Mouse (Mus musculus): ENCODE data around the gene Krtcap3.

The Krtcap3 gene

GRCm38 (mm10) chr5:31240637-31241521 is 10.6 kb upstream of the Krtcap3 start, which contains the start of the genes Nrbp1 and Gm9970:
Nrbp1 (plus strand) TSS chr5:31240864.
Gm9970 (minus strand) TSS chr5:31241232.
- ChIA-PET CTCF (interaction anchor here in 3 of 4 experiments (0.5 to 1.6 kb wide), 6 partner anchors 12 to 219 kb away, joined by 3 to 9 read pairs (median 6); partner anchors contain the start of genes Atraid (in 1 of the 3) and Ppm1g (in 1 of the 3)), POLR2A (interaction anchor here in 3 of 4 experiments (0.6 to 3.0 kb wide), 27 partner anchors 8 to 407 kb away, joined by 3 to 30 read pairs (median 3); partner anchors contain the start of genes Cad (in 2 of the 3), Gm29609 (in 2 of the 3), Gtf3c2 (in 2 of the 3) and Krtcap3 (in 2 of the 3))

GRCm38 (mm10) chr5:31241522-31242034 is 9.9 kb upstream of the Krtcap3 start:
- POLR2A ChIA-PET: interaction anchor here (0.5 to 3.0 kb wide), 26 partner anchors 9 to 1183 kb away, joined by 3 to 30 read pairs (median 3); partner anchors contain the start of genes Krtcap3 (in 2 of the 4), Ppm1g (in 2 of the 4), Adgrf3 (in 1 of the 4) and Atraid (in 1 of the 4)
- CTCF ChIA-PET: interaction anchor here in 2 of 4 experiments (0.6 to 1.6 kb wide), 5 partner anchors 12 to 193 kb away, joined by 3 to 9 read pairs (median 5); partner anchors contain the start of genes Atraid (in 1 of the 2) and Ppm1g (in 1 of the 2)

- CTCF ChIA-PET: interaction anchor here in 1 of 4 experiments (1.4 to 1.6 kb wide), 3 partner anchors 11 to 86 kb away, joined by 3 to 9 read pairs (median 6); partner anchors contain the start of gene Ppm1g
Observed at GRCm38 (mm10) chr5:31242191-31242590, 9.3 kb upstream of the Krtcap3 start.

GRCm38 (mm10) chr5:31250716-31251115 is 775 bp upstream of the Krtcap3 start:
- CTCF ChIA-PET: interaction anchor here in 1 of 4 experiments (0.7 kb wide), 1 partner anchor 346 kb away, joined by 3 read pairs; the partner anchor contains the start of gene Mrpl33

More at GRCm38 (mm10) chr5:31242191-31242590, 9.3 kb upstream of the Krtcap3 start:
- POLR2A ChIA-PET: interaction anchor here (0.5 to 3.0 kb wide), 15 partner anchors 9 to 1263 kb away, joined by 3 to 30 read pairs (median 4); partner anchors contain the start of genes Krtcap3 (in 2 of the 4), Atraid (in 1 of the 4), Eif2b4 (in 1 of the 4) and Mpv17 (in 1 of the 4)

GRCm38 (mm10) chr5:31252151-31252550 is 660 bp downstream of the Krtcap3 start:
- ChIA-PET CTCF (interaction anchor here in 1 of 4 experiments (1.2 to 1.8 kb wide), 2 partner anchors 9 to 11 kb away, joined by 3 to 6 read pairs; partner anchors contain the start of genes Gm9970 and Nrbp1), POLR2A (interaction anchor here in 2 of 4 experiments (0.7 to 5.8 kb wide), 10 partner anchors 8 to 125 kb away, joined by 3 to 30 read pairs (median 4); partner anchors contain the start of genes Gm9970 (in 2 of the 2) and Nrbp1 (in 2 of the 2))

More at GRCm38 (mm10) chr5:31250716-31251115, 775 bp upstream of the Krtcap3 start:
- POLR2A ChIA-PET: interaction anchor here in 3 of 4 experiments (0.8 to 5.8 kb wide), 8 partner anchors 8 to 157 kb away, joined by 3 to 30 read pairs (median 4); partner anchors contain the start of genes Gm9970 (in 2 of the 3), Nrbp1 (in 2 of the 3), Gm29609 (in 1 of the 3) and Gtf3c2 (in 1 of the 3)

- POLR2A ChIA-PET: interaction anchor here in 3 of 4 experiments (0.6 to 5.8 kb wide), 11 partner anchors 9 to 202 kb away, joined by 3 to 30 read pairs (median 5); partner anchors contain the start of genes Gm9970 (in 2 of the 3) and Nrbp1 (in 2 of the 3)
- CTCF ChIA-PET: interaction anchor here in 1 of 4 experiments (1.2 to 1.8 kb wide), 5 partner anchors 9 to 75 kb away, joined by 3 to 6 read pairs (median 4); partner anchors contain the start of genes Gm9970 and Nrbp1
Observed at GRCm38 (mm10) chr5:31252795-31253545, 1.5 kb downstream of the Krtcap3 start.

- ChIA-PET POLR2A (interaction anchor here in 2 of 4 experiments (1.3 to 5.8 kb wide), 4 partner anchors 12 to 32 kb away, joined by 5 to 30 read pairs (median 16); partner anchors contain the start of genes Gm9970 (in 2 of the 2) and Nrbp1 (in 2 of the 2)), CTCF (interaction anchor here in 1 of 4 experiments (1.2 to 1.8 kb wide), 4 partner anchors 8 to 74 kb away, joined by 3 to 6 read pairs (median 4); partner anchors contain the start of genes Gm9970 and Nrbp1)
Observed at GRCm38 (mm10) chr5:31253806-31254205, 2.3 kb downstream of the Krtcap3 start.

- ChIA-PET CTCF (interaction anchor here in 1 of 4 experiments (1.5 kb wide), 1 partner anchor 74 kb away, joined by 4 read pairs; no protein-coding TSS in a partner anchor), POLR2A (interaction anchor here in 1 of 4 experiments (1.4 to 5.8 kb wide), 2 partner anchors 13 to 33 kb away, joined by 3 to 30 read pairs; partner anchors contain the start of genes Gm9970 and Nrbp1)
Observed at GRCm38 (mm10) chr5:31254452-31254851, 3.0 kb downstream of the Krtcap3 start.

GRCm38 (mm10) chr5:31254901-31255300 is 3.4 kb downstream of the Krtcap3 start:
- CTCF ChIA-PET: no interaction called here
- POLR2A ChIA-PET: interaction anchor here in 1 of 4 experiments (1.4 to 5.8 kb wide), 2 partner anchors 14 to 34 kb away, joined by 3 to 30 read pairs; partner anchors contain the start of genes Gm9970 and Nrbp1

- POLR2A ChIA-PET: interaction anchor here in 3 of 4 experiments (0.5 to 1.4 kb wide), 5 partner anchors 34 to 294 kb away, joined by 3 to 4 read pairs (median 3); no protein-coding TSS in a partner anchor
- CTCF ChIA-PET: interaction anchor here in 1 of 4 experiments (0.6 kb wide), 1 partner anchor 1048 kb away, joined by 7 read pairs; no protein-coding TSS in a partner anchor
Observed at GRCm38 (mm10) chr5:31255381-31255780, 3.9 kb downstream of the Krtcap3 start.

GRCm38 (mm10) chr5:31255971-31256370 is 4.5 kb downstream of the Krtcap3 start:
- ChIA-PET CTCF (interaction anchor here in 1 of 4 experiments (0.6 kb wide), 1 partner anchor 1048 kb away, joined by 7 read pairs; no protein-coding TSS in a partner anchor), POLR2A (interaction anchor here in 3 of 4 experiments (0.5 to 1.4 kb wide), 5 partner anchors 35 to 293 kb away, joined by 3 to 4 read pairs (median 3); no protein-coding TSS in a partner anchor)

- ChIA-PET CTCF (interaction anchor here in 2 of 4 experiments (0.5 to 1.3 kb wide), 3 partner anchors 44 to 78 kb away, joined by 3 to 8 read pairs (median 4); partner anchors contain the start of genes Gm29609 (in 1 of the 2) and Gtf3c2 (in 1 of the 2)), POLR2A (interaction anchor here in 1 of 4 experiments (0.6 to 1.3 kb wide), 4 partner anchors 11 to 743 kb away, joined by 3 read pairs; no protein-coding TSS in a partner anchor)
Observed at GRCm38 (mm10) chr5:31257616-31258015, 6.1 kb downstream of the Krtcap3 start.

GRCm38 (mm10) chr5:31266101-31266500 is 14.6 kb downstream of the Krtcap3 start:
- POLR2A ChIA-PET: interaction anchor here in 1 of 4 experiments (1.6 kb wide), 1 partner anchor 45 kb away, joined by 5 read pairs; the partner anchor contains the start of gene Ppm1g
- CTCF ChIA-PET: no interaction called here

GRCm38 (mm10) chr5:31267686-31268085 is 16.2 kb downstream of the Krtcap3 start:
- ChIA-PET CTCF (interaction anchor here in 1 of 4 experiments (0.6 kb wide), 1 partner anchor 217 kb away, joined by 11 read pairs; no protein-coding TSS in a partner anchor), POLR2A (interaction anchor here in 1 of 4 experiments (1.6 kb wide), 1 partner anchor 46 kb away, joined by 5 read pairs; the partner anchor contains the start of gene Ppm1g)

- CTCF ChIA-PET: interaction anchor here in 1 of 4 experiments (0.6 to 1.5 kb wide), 2 partner anchors 55 to 614 kb away, joined by 4 read pairs; no protein-coding TSS in a partner anchor
- POLR2A ChIA-PET: no interaction called here
Observed at GRCm38 (mm10) chr5:31273018-31273417, 21.5 kb downstream of the Krtcap3 start.

All from embryonic stem cell, embryonic (primary cell).